Mouse (Mus musculus) embryo, embryonic 9.5 days (tissue): Measurements from ENCODE around the gene Hspb3.

Experiments used
- DNase-seq: peaks from one replicate; pipeline ENCODE4 v3.0.0-alpha.2; 2017; ENCODE audit errors: extremely low spot score

The Hspb3 gene

DNA sequence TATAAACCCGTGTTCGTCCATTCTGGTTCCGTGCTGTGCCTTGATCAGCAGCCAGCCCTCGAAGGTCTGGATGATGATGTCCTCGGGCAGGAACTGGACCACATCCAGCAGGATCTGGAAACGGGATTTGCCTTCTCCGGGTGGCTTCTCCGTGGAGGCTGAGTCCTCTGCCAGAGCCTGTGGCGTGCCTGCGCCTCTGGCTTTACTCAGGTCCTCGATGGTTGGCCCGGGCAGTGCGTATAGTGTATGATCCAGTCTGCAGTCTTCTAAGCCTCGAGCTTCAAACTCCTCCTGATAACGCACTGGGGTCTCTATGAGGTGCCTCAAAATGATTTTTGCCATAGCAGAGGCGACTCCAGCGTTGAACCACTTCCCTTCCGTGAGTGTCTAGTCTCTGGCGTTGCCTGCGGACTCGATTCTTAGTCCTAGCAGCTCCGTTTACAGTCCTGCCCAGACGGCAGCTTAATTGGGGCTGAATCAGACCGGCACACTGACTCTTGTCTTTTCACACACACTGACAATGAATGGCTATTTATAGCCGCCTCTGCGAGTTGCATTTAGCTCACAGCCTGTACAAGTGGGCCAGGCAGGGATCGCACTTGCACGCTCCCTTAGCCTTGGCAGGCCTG is at the start of gene Hspb3:
Gene Hspb3, minus strand, starts transcription at position 526 of the 629 bp plus-strand sequence.
- peak; percentile 19 for DNase-seq

DNA sequence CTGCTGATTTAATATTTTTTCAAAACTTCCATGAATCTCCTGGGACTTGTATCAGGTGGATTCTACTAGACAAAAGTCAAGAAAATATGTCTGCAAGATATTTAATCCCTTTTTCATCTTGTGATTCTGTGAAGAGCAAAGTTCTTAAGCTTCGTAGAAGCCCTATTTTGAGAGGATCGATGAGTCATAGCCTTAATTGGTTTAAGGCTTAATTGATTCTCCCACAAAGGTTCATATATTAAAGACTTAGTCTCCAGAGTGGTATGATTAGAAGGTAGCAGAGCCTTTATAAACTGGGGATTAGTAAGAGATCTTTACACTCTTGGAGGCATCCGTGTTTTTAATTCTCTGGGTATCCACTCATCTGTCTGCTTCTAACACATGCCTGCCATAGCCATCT is 49.7 kb upstream of the Hspb3 start:
- DNase-seq, result no peak

DNA sequence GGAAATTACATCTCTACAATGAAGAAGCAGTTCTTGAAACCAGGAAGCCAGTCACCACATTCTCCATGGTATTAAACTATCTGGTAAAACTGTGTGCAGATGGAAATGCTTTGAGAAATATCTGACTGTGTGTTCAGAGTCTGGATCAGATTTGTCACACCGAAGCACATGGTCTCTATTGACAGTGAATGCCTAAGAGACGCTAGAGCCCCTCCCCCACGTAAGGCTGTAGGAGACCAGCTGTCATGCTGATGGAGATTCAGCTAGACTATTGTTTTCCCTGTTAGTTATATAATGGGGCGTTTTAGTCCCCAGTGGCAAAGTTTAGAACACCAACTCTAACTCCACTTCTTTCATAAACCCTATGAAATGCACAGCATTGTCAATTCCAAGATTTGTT is 42.7 kb upstream of the Hspb3 start:
- peak; percentile 38 for DNase-seq

DNA sequence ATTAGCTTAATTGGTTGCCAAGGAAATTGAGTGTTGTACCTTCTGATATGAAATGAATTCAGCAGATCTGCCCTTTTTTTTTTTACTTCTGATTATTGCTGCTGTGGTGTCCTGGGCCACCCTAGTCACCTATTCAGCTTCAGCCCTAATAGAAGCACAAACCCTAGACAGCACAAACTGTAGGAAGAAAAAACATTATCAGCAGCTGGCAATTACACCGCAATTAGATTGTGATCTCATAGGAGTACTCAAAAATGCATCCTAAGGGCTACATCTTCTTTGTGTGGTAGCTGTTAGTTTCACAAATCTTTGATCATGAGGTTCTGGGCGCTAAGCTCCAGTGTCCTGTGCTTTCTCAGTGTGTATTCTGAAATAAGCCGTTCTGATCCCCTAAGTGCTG is 37.7 kb upstream of the Hspb3 start:
- no peak for DNase-seq

DNA sequence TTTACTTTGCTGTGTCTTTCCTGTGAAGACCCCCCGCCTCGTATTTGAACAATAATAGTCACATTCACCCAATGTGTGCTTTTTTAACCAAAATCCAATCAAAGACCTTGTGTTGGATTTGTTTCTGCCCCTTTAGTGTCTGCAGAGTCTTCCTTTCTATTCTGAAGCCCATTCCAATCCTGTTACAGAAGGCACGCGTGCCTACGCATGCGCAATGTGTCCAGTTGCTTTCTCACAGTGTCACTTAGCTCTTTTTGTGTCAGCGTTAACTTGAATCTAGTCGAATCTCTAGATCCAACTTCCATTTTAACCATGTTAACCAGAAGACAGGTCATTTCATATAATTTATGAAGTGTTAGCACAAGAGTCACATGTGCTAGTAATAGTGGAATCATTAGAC is 36.5 kb upstream of the Hspb3 start:
- no peak for DNase-seq

DNA sequence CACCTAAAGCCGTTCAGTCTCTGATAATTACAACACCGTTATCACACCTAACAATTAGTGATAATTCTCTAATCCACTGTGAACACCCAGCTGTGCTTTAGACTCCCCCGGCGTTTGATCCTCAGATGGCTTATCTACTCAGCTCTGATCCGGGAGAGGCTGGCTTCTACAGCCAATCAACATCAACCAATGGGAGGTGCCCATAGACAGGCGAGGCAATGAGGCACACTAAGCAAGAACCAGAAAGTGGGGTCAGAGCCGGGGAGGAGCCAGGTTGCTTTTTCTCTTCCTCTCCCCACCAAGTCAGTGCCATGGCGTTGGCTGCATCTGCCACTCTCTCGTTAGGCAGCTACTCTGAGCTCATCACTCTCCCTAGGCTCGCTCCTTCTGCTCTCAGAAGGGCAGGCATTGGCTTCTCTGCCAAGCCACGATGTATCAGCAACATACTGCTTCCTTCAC is 36.0 kb upstream of the Hspb3 start:
- no peak for DNase-seq

DNA sequence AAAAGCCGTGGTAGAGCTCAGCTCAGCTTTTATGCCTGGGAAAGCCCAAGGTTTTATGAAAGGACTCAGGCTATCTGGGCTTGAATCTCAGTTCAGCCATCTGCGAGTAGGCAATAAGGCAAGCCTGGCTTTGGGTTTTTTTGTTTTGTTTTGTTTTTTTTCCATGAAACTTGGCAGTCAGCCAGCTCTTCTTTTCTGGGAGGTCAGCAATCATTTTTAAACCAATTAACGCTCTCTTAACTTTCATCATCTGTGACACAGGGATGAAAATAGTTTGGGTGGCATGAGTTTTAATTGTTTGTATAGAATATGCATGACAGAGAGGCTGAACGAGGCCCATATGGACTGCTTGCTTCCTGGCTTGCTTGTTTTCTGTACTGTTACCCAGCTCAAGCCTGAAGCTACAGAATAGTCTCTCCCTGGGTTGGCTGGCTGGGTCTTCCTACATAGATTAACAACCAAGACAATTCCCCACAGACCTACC is 33.4 kb upstream of the Hspb3 start:
- no peak for DNase-seq

DNA sequence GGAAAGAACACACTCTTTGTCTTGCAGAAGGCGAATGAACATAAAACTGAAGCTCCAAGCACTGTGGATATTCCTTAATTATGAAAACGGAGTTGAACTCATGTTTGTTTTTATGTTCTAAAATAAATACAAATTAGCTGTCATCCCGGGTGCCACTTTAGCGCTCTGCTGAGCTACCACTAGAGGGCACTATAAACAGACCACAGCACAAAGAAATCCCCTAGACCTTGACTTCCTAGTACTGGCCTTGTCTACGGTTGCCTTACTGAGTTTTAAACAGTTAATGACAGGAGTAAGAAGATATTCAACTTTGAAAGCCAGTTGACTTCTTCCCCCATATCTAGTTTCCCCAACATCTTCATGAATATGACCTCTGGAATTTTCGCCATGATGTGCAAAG is 29.9 kb upstream of the Hspb3 start:
- peak; percentile 55 for DNase-seq

DNA sequence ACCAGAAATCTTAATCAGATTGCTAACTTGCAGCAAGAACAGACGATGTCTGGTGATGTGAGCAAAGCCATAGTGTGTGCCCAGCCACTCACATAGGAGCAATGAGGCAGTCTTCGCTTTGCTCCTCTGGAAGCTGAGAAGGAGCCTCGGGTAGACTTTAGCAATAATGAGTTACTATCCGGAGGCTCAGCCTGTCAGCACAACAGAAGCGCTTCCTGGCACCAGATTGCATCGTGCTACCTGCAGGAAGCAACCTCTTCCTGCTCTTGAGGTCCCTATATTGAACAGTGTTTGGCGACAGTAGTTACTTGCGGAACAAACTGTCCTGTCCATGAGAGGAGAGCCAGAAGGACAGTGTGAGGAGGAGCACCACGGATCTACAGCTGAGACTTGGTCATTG is 28.2 kb upstream of the Hspb3 start:
- no peak for DNase-seq

DNA sequence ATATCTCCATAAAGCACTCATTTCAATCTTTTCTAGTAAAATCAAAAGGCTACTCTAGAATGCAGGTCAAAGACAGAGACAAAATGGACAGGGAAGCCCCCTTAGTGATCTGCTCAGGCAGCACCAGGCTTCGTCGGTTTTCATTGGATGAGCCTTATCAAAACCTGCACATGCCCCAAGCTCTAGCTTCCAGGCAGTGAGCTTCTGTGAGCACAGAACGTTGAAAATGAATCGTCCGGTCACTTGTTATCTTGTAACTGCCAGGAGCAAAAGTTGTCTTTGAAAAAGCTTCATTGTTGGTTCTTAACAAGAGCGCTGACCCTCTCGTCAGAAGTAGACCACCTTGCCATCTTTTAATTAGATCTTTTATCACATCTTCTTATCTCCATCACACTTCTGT is 26.4 kb upstream of the Hspb3 start:
- DNase-seq, result no peak

DNA sequence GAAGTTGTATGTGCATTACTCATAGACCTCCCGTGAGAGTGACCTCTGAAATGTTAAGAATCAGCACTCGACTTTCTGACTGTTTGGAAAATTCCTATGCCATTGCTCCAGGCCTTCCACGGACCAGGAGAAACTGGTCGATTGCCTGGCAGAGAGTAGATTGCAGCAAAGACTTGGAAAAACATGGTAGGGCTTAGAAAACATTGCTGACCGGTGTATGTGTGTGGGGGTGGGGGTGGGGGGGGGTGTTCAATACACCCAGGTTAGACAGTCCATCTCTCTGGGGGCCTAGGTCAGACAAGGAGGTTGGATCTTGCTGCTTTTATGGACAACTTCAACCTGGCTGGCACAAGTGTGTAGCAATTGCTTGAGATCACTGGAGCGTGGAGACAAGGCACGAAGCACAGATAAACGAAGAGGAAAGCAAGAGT is 23.2 kb upstream of the Hspb3 start:
- no peak for DNase-seq

DNA sequence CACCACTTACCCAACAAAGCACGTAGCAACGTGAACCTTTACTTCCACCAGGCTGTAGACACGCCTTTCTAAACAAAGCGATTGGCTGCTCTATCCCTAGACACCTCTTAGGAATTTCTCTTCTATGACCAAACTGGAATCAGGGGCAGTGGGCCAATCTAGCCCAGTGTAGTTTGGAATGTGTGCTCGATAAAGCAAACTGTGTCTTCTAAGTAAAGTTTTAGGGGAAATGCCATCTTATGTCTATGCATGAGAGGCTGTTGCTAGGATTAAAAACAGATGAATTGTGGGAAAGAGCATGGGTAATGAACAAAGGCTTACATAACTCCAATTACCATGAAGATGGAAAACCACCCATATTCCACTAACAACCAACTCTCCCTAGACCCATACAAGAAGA is 19.3 kb upstream of the Hspb3 start:
- no peak for DNase-seq

DNA sequence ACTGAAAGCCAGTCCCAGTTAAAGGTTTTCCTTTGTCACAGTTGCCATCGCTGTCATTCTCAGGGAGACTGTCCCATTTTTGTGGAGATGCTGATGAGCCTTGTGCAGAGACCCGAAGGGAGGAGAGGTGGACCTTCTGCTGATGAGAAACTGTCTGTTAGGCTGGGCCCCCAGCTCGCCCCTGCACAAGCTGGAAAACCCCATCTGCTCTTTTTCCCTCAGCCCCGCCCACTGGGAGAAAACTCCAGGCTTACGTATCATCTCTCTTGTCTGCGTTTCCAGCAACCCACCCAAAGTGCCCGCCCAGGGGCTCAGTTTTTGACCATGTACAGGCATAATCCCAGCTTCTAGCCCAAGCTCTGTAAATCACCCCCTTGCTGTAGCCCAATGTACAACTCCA is 17.2 kb upstream of the Hspb3 start:
- DNase-seq, result no peak

DNA sequence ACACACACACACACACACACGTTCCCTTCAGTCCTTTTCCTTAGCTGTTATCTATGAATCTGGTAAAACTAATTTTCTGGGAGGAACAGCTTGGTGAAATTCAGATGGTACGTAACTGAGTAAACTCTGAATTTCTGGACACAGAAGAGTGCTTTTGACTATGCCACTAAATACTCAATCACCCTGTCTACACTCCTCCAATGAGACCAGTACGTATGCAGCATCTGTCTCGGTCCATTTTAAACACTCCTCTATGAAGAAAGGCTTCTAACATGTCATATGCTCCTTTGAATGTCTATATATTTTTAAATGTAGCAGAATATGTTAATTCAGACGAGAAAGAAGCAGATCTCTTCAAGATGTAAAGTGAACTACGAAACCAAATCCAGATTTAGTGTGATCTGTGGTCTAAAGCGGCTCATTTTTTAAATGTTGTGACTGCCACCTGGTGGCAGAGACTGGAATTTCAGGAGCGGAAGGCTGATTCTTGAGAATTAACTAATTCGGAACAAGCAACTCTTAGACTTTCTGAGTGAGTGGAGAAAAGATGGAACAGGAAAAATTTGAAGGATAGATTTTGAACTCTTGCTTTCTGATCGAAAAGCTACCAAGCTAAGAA is 6.1 kb upstream of the Hspb3 start:
- peak; percentile 68 for DNase-seq

DNA sequence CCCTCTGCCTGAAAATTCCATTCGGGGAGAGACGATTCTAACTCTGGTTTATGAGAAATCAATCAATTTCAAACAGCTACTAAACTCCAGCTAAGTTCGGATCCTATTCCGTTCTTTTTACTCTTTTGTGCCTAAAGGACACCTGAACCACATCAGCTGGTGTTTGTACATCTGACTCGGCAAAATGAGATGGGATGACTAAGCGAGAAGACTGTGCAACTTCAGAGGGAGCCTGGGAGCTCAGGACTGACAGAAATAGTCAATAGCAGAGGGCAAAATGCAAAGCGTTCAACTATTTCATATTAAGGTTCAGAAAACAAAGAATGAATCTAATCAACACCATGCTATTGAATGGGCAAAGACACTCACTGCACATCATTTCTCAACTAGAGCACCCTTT is 407 bp upstream of the Hspb3 start:
- DNase-seq, result no peak

DNA sequence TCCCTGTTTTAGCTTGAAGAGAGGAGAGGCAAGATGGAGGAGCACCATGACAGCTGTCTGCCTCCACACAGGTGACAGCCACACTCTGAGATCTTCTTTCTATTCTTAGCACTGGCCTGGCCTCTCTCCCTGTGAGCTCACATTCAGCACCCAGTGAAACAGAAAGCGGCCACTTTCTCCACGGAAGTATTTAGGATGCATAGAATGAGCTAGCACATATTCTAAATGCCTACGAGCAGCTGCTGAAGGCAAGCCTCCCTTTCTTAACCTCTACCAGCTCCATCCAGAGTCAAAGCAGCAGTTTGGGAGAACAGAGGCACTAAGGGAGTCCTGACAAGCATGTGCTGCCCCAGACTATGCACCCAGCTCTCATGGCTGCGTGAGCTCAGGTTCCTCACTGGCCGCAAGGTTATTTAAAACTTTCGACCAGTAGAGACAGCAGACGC is 1.6 kb downstream of the Hspb3 start:
- no peak for DNase-seq

DNA sequence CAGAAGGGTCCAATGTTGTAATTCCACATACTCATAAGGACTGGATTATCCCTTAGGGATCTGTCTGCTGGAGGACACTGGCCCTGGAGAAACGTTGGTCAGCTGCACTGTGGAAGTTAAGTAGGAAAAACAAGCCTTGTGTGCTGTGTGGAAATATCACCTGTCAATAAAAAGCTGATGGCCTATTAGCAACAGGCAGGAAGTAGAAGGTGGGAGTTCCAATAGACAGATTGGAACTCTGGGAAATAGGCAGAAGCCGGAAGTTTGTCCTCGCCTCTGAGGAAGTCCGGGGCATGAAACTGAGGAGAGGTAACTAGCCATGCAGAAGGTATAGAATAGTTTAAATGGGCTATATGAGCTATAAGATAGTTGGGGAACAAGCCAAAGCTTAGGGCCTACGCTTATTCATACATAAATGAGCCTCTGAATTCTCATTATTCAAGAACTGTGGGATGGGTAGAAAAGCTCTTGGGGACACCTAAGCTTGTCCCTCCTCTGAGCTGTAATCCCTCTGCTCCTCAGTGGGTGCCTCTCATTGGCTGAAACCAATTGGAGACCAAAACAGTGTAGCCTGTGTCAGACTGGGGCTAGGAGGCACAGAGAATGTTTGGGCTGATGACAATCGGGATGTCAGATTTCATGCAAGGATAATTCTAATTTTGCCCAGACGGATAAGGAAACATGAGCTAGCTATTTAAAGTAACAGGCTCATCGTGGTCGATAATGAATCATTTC is 2.7 kb downstream of the Hspb3 start:
- DNase-seq, result no peak

DNA sequence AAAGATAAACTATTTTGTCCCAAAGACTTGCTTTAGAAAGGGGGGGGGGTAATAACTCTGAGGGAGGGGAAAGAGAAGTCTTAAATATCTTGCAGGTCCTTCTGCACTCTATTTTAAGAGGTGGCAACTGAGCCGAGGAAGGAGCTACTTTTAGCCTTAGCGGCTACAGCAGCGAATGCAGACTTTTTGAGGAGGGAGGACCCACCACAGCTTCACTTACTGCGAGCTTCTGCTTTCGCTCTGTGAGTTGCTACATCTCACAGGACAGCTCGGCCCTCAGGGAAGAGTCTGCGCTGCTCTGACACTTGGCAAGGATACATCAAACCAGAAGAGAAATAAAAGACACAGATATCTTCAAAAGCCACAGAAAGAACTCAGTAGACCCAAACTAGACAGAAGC is 6.3 kb downstream of the Hspb3 start:
- no peak for DNase-seq

DNA sequence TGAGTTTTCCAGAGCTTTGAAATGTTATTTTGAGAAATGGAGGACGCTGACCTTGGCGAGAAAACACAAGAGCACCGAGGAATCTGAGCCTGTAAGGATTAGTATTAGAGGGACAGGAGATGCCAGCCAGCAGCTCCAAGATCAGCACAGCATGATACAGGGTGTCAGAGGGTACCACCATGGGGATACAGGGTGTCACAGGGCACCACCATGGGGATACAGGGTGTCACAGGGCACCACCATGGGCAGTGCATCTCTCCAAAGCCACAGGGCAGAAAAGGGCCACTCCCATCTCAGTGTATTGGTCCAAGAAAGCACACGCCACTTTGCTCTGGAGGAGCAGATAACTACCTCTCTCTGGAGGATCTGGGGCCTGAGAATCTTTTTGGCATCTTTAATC is 6.8 kb downstream of the Hspb3 start:
- no peak for DNase-seq

DNA sequence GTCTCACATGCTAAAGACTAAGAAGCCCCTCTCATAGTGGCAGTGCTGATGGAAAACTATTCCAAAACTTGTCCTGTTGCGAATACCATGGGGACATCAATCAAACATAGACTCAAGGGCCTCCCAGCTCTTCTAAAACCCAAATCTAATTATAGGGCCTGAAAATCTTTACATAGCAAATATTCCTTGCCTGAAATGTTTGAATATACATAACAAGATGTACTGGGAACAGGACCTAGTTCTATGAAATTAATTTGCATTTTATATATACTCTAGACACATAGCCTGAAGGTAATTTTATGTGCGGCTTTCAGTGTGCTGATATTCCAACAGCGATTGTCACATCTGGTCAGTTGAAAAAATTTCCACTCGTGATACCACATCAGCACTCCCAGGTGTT is 8.0 kb downstream of the Hspb3 start:
- DNase-seq, result no peak

DNA sequence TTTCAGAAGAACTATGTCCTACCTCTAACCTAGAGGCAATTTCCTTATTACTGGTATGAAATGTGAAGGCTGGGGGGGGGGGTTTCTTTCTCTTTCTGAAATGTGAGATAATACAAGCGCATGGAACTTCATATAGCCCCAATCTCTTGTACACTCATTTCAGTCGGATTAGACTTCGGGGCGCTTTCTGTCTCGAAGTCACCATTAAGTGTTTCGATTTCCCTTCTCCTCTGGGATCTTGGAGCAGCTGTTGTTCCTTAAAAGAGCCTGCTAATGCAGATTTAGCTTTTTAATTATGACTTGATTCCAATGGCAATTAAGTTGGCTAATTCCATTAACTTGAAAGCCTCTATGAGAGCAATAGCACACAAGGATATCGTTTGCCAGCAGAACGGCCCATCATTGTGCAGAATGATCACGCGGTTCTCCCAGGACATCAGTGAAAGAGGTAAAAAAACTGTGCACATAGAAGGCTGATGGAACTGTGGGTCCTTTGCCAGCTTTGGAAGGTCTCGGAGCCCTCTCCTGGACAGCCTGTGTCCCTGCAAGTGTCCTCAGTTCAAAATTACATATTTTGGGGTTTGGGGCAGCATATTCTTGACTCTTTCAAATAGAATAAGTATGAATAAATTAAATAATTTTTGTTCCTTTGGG is 22.4 kb downstream of the Hspb3 start:
- no peak for DNase-seq

DNA sequence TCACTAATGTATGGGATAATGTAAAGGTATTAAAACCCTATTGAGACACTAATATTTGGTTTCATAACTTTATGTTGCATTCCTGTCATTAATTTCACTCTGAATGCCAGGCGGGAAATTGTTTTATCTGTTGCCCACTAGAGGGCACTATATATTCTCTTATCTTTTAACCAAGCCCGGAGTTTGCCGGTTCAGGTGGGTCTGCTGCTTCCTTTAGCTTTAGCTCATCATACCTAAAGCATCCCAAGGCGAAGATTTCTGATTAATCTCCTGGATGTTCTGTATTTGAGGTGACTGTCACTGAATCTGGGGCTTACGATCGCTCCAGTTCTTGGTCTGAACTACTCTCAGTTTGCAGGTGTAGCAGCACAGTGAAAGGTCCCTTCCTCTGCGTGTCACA is 24.6 kb downstream of the Hspb3 start:
- DNase-seq, result peak; percentile 31
